Mouse (Mus musculus) thymus, postnatal 14 days (tissue): Measurements from ENCODE around the gene Tgfb1.
A peak's percentile ranks its signal among the peaks of the same experiment; 100 is the strongest.

ENCODE experiments used
- DNase-seq: peaks from one replicate; pipeline ENCODE4 v3.0.0; 2021

Gene Tgfb1

DNA sequence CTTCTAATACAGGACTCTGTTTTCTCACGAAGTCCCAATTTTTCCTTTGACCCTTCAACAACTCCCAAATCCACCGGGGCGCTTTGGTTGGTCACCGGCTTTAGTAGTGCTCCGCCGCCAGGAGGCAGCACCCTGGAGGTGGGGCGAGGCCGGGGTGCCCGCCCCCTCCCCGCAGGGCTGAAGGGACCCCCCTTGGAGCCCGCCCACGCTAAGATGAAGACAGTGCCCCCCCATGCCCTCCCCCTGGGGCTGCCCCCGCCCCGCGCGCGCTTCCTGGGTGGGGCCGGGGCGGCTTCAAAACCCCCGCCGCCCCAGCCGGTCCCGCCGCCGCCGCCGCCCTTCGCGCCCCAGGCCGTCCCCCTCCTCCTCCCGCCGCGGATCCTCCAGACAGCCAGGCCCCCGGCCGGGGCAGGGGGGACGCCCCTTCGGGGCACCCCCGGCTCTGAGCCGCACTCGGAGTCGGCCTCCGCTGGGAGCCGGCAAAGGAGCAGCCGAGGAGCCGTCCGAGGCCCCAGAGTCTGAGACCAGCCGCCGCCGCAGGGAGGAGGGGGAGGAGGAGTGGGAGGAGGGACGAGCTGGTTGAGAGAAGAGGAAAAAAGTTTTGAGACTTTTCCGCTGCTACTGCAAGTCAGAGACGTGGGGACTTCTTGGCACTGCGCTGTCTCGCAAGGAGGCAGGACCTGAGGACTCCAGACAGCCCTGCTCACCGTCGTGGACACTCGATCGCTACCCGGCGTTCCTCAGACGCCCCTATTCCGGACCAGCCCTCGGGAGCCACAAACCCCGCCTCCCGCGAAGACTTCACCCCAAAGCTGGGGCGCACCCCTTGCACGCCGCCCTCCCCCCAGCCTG is at the start of gene Tgfb1:
Tgfb1 (plus strand) TSS at position 323 of the 852 bp plus-strand sequence.
- peak; percentile 95 for DNase-seq

DNA sequence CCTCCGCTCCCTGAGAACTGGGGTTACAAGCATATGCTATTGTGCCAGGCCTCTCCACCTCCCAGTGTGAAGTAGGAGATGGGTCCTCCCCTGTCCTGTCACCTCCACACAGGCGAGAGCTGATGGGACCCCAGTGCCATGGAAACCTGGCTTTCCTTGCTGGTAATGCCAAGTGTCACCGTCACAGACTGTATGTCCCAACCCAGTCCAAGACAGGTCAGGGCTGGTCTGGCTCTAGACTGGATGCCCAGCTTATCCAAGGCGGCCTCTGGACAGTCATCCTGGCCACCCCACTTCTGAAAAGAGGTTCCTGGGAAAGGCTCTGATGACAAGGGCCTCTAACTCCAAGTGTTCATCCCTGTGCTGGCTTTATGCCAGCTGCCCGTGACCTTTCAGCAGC is 49.7 kb upstream of the Tgfb1 start:
- DNase-seq, result no peak

DNA sequence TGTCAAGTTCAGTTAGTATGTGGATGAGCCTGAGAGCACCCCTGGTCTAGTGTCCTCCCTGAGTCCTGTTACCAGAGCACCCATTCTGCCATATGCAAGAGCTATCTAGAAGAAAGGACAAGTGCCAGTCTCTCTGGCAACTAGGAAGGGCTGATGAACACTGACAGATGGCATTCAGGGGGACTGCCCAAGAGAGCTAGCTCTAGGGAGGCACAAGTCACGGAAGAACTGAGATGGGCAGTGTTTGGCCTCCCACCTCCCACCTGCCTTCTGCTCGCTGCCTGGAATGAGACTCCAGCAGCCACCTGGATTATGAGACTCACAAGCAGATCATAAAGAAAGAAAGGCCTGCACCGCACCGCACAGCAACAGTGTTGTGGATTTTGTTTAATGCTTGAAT is 47.0 kb upstream of the Tgfb1 start:
- no peak for DNase-seq

DNA sequence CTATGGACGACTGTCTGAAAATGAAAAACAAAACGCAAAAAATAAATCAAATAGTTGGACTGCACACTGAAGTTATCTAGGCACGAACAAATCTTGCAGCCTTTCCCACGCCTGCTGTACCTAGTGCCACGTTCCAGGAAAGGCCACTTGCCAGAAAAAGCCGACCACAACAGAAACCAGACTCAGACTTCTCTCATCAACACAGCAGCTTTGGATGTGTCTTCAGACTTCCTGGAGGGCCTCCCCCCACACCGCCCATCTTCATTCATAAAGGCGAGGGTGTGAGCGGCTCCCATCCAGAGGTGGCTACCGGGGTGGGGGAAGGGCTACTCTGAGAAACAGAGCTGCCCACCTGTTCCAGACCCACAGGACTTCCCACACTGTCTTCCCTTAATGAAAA is 42.7 kb upstream of the Tgfb1 start:
- peak; percentile 53 for DNase-seq

DNA sequence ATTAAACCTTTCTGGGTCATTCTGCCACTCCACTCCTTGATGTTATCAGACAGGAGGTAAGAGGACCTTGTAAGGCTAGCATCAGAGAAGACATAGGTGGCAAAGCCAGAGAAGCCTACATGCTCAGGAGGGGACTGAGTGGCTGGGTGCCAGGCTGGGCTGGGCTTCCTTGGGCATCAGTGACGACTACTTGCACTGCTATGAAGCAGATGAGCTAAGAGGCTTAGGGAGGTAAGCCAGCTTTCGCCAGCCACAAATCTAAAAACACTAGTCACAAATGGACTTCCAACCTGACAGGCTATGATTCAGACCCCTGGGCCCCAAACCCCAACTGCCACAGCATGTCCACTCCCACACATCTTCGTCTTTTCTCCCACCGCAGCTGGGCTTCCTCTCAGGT is 42.2 kb upstream of the Tgfb1 start:
- no peak for DNase-seq

DNA sequence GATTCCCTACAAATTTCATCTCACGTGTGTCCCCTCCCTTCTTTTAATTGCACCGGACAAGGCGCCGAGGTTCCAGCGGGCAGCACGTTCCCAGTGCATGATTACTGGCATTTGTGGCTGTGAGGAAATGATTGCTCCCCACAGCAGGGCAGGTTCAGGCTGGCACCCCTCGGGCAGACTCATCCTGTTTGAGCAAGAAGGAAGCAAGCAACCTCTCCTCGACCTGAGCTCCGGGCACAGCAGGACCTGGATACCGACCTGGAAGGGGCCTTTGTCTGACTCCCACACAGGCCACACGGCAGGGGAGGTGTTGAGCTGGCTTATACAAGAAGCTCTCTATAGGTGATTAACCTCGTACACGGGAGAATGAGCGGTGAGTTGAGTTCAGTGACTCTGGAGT is 41.7 kb upstream of the Tgfb1 start:
- peak; percentile 56 for DNase-seq

DNA sequence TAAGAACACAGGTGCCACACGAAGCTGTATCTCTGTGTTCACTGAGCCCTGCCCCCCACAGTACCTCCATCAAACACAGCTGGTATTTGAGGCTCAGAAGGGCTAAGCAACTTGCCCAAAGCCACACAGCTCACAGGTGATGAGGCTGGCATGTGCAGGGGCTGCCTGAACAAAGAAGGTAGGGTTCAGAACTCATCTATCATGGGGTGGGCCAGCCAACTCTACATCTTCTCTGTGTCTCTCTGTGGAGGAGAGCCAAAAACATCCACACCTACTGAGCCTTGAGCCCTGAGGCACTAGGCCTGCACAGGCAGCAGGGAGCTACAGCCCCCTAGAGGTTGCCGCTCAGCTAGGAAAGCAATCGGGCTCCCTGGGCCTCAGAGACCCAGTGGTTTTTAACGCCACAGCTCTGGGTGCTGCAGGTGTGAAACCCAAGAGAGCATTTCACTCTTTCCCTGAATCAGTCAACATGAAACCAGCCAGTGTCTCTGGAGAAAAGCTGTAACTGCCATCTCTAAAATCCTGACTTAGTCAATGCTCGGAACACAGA is 39.2 kb upstream of the Tgfb1 start:
- DNase-seq, result peak; percentile 86

DNA sequence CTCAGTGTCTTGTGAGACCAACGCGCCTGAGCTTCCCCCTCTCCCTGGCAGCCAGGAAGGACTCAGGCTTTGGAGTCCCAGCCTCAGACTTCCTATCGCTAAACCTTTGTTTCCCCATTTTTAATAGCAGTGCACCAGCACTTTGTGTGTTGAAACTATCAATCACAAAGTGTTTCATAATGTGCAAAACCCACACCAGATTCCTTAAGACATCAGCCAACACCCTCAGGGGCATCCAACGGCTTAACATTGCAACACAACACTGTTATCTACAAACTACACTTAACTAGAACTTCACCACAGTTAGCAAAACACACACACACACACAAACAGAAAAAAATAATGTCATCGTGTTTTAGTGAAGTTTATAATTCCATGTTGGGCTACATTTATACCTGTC is 37.0 kb upstream of the Tgfb1 start:
- DNase-seq, result no peak

DNA sequence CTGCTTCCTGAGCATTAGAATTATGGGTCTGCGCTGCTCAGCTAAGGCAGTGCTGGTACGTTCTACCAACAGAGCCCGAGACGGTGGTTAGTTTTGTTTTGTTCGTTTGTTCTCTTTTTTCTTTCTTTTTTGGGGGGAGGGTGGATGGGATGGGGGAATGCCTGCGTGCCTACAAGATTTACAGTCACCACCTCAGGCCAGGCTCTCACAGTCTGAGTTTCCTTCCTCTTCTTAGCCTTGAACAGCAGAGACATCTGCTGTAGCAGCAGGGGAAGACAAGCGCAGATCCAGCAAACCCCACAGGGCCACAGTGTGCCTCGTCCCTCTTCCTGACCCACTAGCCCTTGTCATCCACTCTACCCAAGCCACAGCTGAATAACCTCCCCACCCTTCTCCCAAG is 35.5 kb upstream of the Tgfb1 start:
- peak; percentile 67 for DNase-seq

DNA sequence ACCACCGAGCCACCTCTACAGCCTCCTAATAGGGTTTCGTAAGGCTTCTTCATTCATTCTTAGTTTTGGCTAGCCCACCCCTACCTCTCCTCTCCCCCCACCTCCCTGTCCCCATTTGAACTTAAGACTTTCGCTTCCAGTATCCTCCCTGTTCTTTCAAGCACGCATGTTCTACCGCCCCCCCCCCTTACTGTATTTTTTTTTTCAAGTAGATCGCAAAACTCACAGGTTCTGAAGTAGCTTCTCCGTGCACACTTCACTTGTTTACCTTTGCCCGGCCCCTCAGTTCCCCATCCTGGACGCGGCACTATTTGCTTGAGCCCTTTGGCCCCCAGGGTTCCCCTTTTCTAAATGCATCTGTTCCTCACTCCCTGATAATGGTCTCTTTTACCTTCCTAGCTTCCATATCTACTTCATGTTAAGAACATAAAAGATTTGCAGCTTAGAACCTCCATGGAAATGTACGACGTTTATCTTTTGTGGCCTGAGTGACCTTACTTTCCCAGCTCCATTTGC is 34.5 kb upstream of the Tgfb1 start:
- no peak for DNase-seq

DNA sequence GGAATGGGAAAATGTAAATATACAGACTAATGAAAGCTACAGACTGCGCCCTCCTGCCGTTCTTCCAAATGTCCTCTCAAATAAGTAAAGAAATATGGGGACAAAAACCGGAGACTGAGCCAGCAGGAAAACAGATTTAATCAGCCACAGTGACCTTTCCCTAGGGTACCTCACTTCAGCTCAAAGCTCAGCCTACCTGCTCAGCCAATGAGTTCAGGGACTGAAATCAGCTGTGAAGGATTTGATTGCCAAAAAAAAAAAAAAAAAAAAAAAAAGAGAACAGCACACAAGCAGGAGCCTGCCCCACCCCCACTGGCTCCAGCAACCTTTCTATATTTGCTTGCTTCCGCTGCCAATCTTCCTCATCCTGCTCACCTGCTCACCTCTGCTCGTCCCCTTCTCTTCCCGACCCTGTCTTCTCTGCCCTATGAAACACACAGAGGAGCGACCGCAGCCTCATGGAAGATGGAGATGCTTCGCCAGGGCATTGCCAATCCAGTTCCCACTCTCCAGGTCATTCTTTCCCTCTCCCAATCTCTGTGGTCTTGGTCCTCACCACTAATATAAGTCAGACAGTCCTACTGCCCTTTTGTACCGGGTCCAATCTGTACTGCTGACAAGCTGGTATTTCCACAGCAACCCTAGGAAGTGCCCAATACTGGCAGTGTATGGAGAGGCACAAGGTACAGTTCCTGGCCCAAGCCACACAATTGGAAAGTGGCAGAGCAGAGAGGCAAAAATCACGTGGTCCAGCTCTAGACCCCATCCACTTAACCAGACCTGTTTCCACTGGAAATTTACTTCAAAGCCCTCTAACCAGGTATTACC is 31.0 kb upstream of the Tgfb1 start:
- no peak for DNase-seq

DNA sequence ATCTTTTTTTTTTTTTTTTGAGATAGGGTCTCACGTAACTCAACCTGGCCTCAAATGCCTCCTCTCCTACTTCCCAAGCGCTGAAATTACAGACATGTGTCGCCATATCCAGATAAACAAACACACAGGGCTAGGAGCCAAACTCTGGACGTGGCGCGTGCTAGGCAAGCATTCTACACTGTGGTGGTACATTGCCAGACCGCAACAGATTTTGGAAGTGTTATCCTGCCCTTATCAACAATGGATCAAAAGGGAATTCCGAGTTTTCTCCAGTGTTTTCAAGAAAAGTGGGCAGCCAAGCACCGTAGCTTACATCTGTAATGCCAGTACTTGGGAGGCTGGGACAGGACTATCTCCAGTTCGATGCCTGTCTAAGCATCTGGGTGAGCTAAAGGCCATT is 29.0 kb upstream of the Tgfb1 start:
- DNase-seq, result no peak

DNA sequence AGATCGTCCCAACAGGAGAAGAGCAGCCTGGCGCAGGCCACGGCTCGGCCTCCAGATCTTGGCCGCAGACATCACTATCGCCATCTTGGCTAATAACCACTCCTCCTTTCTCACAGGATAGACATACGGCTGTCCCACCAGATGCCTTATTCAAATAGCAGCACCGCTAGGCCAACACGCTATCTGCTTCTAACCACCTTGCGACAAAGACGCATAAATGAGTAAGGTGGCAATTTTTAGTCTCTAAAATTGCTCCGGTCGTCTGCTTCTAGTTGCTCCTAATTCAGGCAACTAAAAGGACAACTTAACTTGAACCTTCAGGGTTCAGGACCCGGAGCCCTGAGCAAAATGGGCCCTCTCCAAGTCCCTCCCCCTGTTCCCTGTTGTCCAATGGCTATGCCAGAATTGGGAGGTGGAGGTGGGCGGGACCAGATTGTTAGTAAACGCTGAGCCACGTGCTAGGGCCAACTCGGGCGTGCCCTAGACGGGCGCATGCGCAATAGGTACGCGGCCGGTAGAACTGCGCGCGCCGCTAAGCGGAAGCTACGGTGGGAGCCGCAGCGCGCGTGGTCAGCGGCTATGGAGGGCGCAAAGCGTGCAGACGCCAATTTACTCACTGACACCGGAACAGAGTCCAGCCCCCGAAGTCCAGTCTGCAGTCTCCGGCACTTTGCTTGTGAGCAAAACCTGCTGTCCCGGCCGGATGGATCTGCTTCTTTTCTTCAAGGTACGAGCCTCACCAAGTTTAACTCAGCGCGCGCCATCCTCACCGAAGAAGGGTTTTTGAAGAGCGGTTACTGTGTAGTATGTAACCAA is 27.9 kb upstream of the Tgfb1 start, which contains the start of the genes Bckdha and Exosc5:
Bckdha (minus strand) TSS at position 325 of the 816 bp plus-strand sequence.
Exosc5 (plus strand) TSS at position 508 of the 816 bp plus-strand sequence.
- DNase-seq, result peak; percentile 99

DNA sequence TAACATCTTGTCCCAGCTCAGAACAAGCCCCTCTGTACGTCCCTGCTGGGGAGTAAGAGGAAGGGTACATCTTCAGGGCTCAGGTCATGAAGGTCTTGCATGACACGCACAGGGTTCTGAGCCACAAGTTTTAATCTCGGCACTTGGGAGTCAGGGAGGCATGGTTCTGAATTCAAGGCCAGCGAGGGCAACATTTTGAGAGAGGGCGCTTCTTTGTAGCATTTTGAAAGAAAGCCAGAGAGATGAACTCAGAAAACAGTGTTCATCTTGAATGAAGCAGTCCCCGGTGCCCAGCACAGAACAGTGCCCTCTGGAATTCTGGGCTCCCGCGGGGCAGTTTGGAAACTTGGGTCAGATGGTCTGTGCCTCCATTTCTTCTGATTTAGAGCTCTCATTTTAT is 20.4 kb upstream of the Tgfb1 start:
- no peak for DNase-seq

DNA sequence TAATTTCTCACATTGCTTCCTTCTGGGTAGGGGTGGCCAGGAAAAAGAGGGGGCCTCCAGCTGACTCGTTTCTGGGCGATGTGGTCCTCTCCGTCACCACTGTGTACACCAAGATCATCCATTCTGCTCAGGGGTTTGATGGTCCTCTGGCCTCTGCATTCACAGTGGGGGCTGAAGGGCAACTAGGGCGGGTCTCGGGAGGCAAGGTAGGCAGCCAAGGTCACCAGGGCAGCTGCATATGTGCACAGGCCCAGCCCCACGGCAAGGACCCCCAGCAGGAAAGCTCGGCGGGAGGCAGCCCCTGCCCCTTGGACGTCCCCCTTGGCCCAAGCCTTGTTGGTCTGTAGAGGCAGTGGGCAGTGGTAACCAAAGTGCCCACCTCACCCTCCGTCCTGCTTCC is 17.6 kb upstream of the Tgfb1 start:
- no peak for DNase-seq

DNA sequence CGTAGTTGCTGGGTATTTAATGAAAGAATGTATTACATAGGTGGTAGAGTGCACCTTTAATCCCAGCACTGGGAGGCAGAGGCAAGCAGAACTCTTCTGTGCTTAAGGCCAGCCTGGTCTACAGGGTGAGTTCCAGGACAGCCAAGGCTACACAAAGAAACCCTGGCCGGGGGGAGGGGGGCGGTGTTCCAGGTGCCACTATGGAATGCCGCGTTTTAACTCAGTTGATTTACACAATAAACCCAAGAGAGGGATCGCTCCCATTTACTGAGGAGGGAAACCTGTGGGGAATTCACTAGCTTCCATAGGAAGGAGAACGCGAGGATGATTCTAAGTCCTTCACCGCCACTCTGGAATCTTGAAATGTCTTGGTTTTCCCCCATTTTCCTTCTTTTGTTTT is 17.2 kb upstream of the Tgfb1 start:
- DNase-seq, result no peak

DNA sequence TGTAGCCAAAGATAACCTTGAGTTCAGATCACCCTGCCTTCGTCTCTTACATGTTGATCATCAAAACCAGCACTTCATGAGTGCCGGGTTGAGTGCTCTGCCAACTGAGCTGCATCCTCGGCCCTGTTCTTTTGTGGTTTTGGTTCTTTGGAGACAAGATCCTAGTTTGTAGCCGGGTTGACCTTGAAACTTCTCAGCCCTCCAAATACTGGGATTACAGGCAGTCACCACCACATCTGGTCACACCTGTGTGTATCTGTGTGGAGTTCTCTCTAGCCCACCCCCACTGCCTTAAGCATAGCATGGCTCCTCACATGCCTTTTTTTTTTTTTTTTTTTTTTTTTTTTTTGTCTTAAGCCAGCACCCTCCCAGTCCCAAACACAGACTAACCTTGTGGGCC is 16.7 kb upstream of the Tgfb1 start:
- no peak for DNase-seq

DNA sequence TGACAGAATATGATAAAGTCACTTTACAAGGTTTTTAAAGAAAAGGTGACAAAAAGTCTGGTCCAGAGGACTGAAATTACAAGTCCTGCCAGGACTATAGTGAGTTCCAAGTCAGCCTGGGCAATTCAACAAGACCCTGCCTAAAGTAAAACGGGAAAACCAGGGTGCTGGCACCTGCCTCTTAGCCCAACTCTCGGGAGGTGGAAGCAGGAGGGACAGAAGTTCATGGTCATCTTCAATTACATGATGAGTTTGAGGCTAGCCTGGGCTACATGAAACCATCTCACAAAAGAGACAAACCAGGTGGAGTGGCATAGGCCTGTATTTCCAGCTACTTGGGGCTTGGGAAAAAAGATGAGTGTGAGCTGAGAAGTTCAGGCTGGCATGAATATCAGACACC is 15.1 kb upstream of the Tgfb1 start:
- DNase-seq, result no peak

DNA sequence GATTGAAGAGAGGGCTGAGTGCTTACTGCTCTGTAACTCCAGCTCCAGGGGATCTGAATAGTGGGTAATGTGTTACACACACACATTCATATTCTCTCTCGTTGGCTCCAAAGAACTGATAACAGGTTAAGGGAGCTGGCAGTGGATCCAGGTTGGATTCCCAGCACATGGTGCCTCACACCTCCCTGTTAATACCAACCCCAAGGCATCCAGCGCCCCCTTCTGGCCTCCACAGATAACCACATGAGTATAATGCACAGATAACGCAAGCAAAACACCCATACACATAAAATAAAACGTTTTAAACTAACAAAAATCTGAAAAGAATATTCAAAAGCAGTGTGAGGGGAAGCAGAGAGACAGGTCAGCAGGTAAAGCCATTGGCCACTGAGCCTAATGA is 14.4 kb upstream of the Tgfb1 start:
- DNase-seq, result no peak

DNA sequence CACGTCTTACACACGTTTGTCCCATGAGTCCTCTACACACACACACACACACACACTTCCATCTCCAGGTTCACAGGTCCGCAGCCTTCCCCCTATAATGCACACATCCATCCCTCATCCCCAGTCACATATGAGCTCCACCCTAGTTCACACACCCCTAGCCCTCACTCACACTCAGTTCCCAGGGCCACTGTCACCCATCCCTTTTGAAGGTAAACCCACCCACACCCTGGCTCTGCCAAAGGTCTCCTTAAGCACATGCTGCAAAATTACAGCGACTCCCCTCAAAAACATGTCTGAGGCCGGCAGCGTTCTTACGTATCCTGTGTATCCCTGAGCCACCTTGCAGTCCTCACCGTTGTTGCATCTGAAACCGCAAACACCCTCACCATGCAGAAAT is 12.5 kb upstream of the Tgfb1 start:
- DNase-seq, result no peak

DNA sequence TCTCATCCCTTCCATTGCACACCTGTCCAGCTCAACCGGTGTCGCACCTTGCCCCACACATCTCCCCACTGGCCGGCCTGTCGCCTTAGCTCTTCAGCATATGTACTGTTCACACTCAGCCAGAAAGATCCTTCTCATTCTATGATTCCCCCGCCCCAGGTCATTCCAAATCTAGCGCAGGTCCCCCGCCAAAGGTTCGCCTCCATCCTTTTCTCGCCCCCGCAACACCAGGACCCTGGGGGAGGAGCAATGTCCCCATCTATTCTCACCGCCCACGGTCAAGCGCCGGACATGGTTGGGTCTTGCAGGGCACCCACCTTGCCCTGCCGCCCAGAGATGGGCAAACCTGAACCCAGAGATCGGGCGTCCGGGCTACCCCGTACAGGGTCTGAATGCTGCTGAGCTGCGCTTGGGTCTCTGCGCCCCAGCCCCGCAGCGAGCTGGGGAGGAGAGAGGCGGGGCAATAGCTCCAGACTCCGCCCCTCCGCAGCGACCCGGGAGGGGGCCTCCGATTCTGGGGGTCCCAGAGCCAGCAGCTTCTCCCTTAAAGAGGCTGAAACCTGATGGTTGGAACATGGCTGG is 12.0 kb upstream of the Tgfb1 start, which contains the start of gene Tmem91:
Tmem91 (minus strand) TSS at position 448 of the 582 bp plus-strand sequence.
- peak; percentile 50 for DNase-seq

DNA sequence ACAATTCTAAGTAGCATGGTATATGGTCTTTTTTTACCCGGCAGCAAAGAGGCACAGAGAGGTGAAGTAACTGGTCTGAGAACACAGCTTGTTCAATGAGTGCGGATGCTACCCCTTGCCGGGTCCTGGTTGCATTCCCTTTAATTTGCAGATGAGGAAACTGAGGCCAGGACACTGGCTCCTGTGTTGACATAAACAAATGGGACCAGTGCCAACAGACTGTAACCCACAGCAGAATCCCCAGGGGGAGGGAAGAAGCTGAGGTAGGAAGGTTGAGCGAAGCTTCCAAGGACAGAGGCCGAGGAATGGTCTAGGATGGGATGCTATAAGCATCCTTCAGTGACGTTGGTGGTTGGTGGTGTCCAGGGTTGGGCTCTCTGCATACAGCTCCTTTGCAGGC is 11.4 kb upstream of the Tgfb1 start:
- DNase-seq, result no peak
